Mouse (Mus musculus): ENCODE data around the gene Dbil5.
"Not testable (repeated sequence)": the region's sequence is repeated elsewhere in the genome, so short reads cannot be mapped to it uniquely, and the experiment has no call there.

Gene Dbil5

GRCm38 (mm10) chr11:76217390-76217800, at the start of gene Dbil5, which contains the start of gene Gemin4:
Gene Dbil5 (plus strand): TSS chr11:76217608.
Gene Gemin4 (minus strand): TSS chr11:76217664.
- DNase-seq = peak; percentile 96 to 97

GRCm38 (mm10) chr11:76168976-76169375, 48.4 kb upstream of the Dbil5 start:
- peak; percentile 68 to 78 for DNase-seq

DNA sequence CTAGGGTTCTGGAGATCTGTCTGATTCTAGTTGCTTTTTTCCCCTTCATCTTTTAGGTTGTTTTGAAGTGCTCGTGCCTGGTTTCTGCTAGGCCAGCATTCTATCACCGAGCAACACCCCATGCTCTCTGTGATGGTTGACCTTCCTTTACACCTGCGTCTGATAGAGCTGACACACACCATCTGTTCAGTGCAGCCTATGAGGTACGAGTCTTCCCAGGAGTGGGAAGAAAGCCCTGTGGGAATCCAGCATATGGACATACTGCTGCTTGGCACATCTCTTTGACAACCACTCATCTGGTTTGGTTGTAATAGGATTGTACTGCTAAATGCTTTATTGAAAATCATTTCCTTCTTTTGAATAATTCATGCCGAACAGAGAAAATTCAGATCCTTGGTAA, 47.2 kb upstream of the Dbil5 start:
- no peak for DNase-seq

- DNase-seq = peak in 1 of 2 experiments; percentile 41
These were observed 38.5 kb upstream of the Dbil5 start for GRCm38 (mm10) chr11:76178726-76179494.

DNA sequence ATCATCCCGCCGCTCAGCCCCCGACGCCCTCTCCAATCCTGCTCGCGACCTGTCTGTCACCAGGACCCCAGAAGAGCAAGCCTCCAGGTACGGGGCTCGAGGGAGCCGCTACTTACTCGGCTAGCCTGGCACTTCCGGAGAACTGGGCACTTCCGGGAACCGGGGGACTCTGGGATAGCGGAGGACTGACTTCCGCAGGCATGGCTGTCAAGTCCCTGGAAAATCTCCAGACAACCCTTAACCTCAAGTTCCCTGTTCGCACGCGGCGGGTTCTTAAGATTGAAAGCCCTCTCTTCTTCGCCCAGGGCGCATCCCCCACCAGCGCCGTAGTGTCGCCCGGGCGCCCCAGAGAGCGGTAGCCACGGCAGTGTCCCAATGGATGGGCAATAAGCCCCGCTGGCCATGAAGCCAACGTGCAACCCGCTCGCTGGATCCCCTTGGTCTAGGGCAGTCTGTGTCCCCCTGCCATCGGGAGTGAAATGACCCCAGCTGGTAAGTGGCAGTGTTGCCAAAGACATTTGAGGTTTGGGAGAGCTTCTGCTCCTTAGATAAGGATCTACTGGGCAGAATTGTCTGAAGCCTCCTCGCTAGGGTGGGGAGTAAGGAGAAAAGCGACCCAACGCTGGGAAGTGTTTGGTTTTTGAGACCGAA, 37.8 kb upstream of the Dbil5 start, which contains the start of the genes Vps53 and Fam57a:
Gene Vps53, minus strand, starts transcription at position 153 of the 651 bp plus-strand sequence.
Gene Fam57a, plus strand, starts transcription at position 177 of the 651 bp plus-strand sequence.
- peak; percentile 92 to 94 for DNase-seq

DNA sequence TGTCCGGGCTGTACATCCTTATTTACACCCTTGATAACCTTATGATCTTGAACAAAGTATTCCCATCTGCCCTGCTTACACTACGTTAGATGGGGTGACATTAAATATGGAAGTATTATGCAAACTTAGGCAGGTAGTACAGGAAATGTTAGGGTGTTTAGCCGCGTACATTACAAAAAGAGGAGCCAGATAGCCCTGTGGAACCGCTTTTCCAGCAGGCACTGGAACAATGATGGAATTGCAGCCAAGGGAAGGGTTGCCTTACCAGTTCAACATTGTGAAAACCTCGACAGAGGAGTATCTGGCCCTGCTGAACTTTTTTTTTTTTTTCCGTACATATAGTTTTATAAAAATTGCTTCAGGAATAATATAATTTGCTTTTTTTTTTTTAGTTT, 37.3 kb upstream of the Dbil5 start:
- DNase-seq = no peak

GRCm38 (mm10) chr11:76183745-76184144, 33.7 kb upstream of the Dbil5 start:
- no peak for DNase-seq

DNA sequence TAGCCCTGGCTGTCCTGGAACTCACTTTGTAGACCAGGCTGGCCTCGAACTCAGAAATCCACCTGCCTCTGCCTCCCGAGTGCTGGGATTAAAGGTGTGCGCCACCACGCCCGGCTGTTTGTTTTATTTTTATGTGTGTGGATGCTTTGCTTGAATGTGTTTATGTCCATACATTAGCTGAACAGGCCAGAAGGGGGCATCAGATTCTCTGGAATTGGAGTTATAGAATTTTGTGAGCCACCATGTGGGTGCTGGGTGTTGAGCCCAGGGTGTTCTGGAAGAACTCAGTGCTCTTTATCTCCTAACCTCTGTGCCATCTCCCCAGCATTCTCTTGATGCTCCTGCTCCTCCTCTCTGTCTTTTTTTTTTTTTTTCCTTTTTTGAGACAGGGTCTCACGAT, 30.5 kb upstream of the Dbil5 start:
- no peak for DNase-seq

DNA sequence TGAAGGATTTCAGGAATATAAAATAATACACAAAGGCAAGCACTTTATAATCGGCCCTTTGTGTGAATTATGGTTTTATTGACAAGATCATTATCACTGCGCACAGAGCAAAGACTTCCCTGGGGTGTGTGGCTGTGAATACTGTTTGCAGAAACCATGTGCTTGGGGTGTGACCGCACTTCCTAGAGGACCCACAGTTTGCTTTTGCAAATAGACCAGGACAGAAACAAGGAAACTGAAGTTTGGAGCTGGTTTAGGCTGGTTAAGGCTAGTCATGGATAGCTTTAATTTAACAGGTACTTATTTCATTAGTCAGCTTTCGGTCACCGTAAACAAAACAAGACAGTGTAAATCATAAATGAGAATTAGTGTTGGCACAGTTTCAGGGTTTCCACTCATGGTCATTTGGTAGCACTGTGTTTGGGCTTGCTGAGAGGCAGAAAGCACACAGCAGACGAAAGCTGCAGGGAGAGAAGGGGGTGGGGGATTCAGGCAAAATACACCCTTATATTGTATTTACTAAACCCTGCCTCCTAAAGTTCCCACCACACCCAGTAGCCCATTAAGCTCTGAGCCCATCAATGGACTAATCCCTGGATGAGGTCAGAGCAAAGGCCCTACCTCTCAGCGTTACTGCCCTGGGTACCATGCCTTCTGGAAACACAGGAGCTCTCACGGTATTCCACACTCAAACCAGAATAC, 21.0 kb upstream of the Dbil5 start:
- DNase-seq = no peak

DNA sequence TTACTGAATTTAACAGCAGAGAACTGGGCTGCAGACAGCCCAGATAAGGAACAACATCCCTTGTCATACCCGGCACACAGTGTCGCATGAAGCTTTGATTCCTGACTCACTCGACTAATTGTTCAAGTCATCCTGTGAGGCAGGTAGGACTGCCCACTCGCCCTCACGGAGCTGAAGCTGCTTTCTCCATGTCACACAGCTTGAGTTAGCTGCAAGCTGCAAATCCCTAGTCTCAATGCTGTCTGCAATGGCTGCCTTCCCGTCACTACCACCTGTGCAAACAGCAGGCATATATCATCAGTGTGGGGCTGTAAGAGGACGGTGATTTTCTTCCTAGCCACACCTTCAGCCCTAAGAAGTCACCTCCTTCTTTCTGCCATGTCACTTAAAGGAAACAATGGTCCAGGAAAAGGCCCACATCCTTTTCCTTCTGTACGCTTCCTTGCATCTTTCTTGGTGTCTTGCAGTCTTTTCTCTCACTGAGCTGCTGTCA, 20.4 kb upstream of the Dbil5 start:
- DNase-seq = no peak

DNA sequence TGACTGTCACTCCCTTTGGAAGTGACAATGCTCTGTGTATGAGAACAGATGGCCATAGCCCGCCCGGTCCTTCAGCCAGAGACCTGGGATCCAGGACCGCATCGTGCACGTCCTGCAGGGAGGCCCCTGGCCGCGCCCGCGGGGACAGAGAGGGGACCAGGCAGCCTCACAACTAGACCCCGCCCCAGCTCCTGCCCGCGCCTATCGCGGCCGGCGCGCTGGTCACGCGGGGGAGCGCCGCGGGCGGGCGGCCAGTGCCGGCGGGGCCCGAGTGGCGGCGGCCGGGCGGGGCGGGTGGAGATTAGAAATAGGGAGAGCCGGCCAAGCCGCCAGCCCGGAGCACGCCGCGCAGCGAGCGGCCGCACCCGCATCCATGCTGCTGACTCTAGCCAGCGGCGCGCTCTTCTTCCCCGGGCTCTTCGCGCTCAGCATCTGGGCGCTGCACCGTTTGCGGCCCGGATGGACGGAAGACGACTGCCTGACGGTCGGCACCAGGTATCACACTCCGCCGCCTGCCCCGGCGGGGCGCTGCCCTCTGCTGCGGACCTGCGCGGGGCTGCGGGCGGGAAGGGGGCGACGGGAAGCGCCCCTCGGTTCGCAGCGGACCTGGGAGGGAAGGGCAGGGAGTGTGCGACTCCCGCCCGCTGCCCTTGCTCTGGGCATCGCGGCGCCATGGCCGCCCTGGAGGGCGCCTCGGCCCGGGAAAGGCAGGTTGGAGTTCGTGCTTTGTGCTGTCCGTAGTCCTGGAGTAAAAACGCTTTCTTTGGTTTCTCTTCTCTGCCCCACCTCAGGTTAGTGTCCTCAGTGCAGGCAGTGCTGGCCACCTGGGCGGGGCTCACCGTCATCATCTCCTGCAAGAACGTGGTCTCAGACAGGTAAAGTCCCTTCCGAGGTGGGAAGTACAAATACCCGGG, 15.4 kb upstream of the Dbil5 start:
- DNase-seq = peak; percentile 74 to 81

DNA sequence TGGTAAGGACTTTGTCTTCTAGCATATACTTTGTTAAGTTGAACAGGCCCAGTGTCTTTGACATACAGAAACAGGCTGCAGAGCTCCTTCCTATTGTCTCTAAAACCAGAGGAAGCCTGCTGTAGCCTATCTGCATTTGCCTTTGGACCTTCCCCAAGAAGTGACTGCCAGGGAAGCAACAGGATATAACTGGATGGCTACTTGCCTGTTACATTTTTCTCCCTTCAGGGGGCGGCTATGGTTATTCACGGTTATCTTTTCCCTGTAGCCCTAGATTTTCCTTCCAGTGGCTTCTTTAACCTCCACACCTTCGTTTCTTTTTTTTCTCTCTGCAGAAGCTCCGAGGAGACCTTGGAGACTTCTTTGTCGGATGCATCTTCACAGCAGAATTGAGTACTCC, 10.6 kb upstream of the Dbil5 start:
- no peak for DNase-seq

DNA sequence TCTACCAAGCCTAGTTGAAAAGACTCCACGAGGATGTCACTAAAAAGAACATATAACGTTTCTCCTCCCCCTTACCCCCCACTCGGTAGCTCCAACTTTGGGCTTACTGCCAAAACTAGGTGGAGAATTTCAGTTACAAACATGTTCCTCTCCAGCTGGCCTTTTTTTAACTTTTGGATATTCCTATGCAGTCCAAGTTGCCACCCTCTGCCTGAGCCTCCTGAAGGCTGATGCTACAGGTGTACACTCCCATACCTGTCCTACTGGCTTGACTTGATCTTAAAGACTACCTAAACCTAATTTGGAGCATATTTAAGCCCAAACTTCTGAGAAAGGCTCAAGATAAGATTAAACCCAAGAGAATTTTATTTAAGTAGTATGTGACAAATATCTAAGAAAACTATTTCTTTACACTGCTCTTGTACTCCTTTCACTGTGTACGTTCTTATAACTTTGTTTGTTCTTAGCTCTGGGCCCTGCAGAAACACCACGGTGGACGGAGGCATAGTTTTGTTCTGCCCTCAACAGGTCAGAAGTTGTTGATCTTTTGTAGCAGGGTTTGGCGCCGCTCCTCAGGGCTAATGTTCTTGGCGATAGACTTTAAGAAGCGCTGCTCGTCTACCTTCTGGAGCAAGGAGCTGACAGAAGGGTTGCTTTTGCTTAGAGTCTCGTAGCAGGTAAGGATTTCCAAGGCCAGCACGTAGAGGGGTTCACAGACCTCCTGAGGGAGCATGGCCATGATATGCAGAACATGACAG, 7.0 kb upstream of the Dbil5 start:
- DNase-seq = no peak

GRCm38 (mm10) chr11:76211595-76211994, 5.8 kb upstream of the Dbil5 start:
- not testable (repeated sequence) for DNase-seq

- no peak for DNase-seq
These were observed 3.6 kb upstream of the Dbil5 start for GRCm38 (mm10) chr11:76213841-76214240.

- no peak for DNase-seq
These were observed 2.4 kb upstream of the Dbil5 start for GRCm38 (mm10) chr11:76215011-76215410.

DNA sequence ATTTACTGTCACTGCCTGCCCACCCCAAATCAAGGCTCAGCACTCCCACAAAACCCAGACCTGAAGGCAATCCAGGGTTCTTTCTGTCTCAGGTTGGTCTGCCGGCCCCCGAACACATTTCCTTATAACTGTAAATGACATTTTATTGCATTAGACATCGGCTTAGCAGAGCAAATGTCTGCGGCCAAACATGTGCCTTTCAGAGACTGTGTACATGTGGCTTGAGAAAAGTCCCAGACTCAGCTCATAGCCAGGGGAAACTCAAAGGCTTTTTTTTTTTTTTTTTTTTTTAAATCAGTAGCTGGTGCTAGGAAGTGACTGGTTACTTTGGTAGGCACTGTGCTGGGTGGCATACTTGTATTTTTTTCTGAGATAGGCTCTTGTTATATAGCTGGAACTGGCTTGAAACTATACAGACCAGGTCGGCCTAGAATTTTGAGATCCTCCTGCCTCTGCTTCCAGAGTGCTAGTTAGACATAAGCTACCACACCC, 1.3 kb upstream of the Dbil5 start:
- DNase-seq = no peak

DNA sequence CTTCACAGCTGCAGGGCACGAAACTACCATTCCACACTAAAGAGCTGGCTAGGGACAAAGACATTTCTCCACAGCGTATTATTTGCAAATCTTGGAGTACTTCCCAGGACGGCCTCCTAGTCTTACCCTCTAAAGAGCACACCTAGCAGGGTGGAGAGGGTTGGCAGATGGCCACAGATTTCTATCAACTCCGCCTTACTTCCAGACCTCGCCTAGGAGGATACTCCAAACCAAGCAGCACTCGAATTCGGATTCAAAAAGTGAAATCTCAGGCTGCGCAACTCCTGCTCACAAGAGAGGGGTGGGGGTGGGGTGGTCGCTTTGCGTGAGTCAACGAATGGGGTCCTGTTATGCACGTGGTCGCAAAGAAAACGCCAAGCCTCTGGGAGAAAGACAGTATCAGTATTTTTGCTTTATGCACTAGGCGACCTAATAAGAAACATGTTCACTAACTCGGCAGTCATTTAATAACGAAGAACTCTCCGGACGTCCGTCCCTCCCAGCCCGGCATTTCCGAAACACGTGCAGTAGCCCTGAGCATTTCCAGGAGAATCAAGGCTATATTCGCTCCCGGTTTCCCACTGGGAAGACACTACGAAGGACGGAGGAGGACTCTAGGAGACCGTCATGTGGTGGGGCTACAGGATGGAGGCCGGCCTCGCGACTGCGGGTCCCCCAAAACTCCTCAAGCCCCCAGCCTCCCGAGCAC, 573 bp upstream of the Dbil5 start:
- DNase-seq = peak; percentile 53

- DNase-seq = no peak
These were observed 7.2 kb downstream of the Dbil5 start for GRCm38 (mm10) chr11:76224631-76225030.

DNA sequence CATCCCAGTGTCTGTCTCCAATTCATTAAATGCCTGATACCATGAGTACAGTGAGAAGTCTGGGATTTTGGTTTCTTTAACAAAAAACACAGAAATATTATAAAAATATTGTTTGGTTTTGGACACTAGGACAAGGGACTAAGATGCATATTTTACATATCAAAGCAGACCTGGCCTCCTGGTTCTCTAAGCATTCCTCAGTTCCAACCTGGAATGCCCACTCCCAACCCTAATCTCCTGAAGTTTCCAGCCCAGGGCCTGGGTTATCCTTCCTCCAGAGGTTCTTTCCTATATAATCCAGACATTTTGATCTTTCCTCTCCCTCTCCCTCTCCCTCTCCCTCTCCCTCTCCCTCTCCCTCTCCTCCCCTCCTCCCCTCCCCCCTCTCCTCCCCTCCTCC, 7.6 kb downstream of the Dbil5 start:
- no peak for DNase-seq

DNA sequence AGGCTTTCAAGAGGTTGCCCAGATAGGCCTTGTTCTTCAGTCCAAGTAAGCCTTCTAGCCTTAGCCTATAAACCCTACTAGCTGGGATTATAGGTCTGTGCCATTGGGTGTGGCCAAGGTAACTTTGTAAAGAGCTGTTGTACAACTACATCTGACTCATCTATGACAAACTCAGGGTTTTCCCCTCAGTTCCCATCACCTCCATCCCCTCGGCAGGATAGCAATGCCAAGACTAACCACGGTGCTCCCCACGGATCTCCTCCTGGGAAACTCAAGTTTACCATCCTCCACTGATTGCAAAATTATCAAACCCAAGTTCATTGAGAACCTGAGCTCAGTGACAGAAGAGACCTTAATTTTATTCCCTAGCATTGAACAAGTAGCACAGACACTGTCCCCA, 18.7 kb downstream of the Dbil5 start:
- DNase-seq = no peak

Data from kidney, adult 8-10 months (tissue).